Mouse (Mus musculus) neural tube, embryonic 13.5 days (tissue): ENCODE data around the gene Zfyve9. TPM values are rescaled to one million over a fixed set of nuclear protein-coding genes. Genes with fewer than 3 reads are reported as not detected.

Experiments used
- ATAC-seq: fragments of 200-750 bp; cut with Nextera tagmentation; 2 replicates; pipeline ENCODE4 v1.8.0; 2017; ENCODE audit warnings: low read depth, mild to moderate bottlenecking, moderate TSS enrichment, moderate library complexity
- H3K27ac ChIP-seq: fragments of 300-500 bp; sonication (generic); replicated peaks from 2 replicates; pipeline ENCODE4 v1.5.1; 2015; ENCODE audit warnings: moderate library complexity, mild to moderate bottlenecking, inconsistent platforms
- H3K27me3 ChIP-seq: fragments of 300-500 bp; sonication (generic); 2 replicates; pipeline ENCODE4 v1.6.1; 2015; ENCODE audit warnings: mild to moderate bottlenecking, inconsistent platforms
- H3K36me3 ChIP-seq: fragments of 300-500 bp; sonication (generic); 2 replicates; pipeline ENCODE4 v1.6.1; 2015; ENCODE audit warnings: mild to moderate bottlenecking, inconsistent platforms
- H3K4me1 ChIP-seq: fragments of 300-500 bp; sonication (generic); replicated peaks from 2 replicates; pipeline ENCODE4 v1.6.1; 2015; ENCODE audit warnings: inconsistent platforms
- H3K4me2 ChIP-seq: fragments of 300-500 bp; sonication (generic); 2 replicates; pipeline ENCODE4 v1.6.1; 2015; ENCODE audit warnings: inconsistent platforms, mild to moderate bottlenecking, moderate library complexity
- H3K4me3 ChIP-seq: fragments of 300-500 bp; sonication (generic); 2 replicates; pipeline ENCODE4 v1.5.1; 2015; ENCODE audit warnings: mild to moderate bottlenecking, inconsistent platforms
- H3K9ac ChIP-seq: fragments of 300-500 bp; sonication (generic); 2 replicates; pipeline ENCODE4 v1.6.1; 2015; ENCODE audit warnings: moderate library complexity, mild to moderate bottlenecking, inconsistent platforms
- H3K9me3 ChIP-seq: fragments of 300-500 bp; sonication (generic); 2 replicates; pipeline ENCODE4 v1.6.1; 2016; ENCODE audit warnings: inconsistent platforms
- WGBS: fragments of 180-500 bp; shearing (Covaris S2); methylation state at CpG from one replicate; pipeline ENCODE4 v1.1.7; 2015; 5-methylcytosine and 5-hydroxymethylcytosine counted together
- polyA plus RNA-seq: library from polyadenylated mRNA; unstranded; fragments of >200 nt; fragmentation: Nextera tagmentation; extraction: Ambion mirVana; gene quantifications from 2 replicates; pipeline ENCODE4 v1.2.1, GENCODE M21; 2015

Gene Zfyve9
- polyA plus RNA-seq, 1 experiment from 2014 or later = 5.1 TPM

DNA sequence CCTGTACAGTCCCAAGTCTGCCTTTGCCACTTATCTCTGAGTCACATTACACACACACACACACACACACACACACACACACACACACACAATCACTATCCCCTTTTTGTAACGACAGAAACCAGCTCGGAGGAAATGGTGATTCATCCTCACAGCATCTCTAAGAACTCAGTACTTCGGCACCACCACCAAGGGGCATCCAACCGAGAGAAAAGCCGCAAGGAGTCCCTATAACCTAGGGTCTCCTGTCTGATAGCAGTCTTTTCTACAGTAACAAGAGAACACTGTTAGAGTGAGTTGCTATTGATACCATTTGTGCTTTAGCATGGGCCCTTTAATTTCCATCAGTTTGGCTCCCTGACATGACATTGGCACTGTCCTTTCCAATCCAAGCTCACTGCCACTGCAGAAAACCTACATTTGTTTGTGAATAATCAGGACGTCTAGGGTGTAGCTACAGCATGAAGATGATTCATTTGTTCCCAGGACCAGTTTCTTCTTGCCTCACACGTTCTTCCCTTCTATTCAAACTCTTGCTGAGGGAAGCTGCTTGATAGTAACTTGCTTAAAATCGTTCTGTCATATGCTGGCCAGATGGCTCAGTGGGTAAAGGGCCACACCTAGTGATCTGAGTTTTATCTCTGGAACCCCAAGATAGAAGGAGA is 2.0 kb upstream of the Zfyve9 start:
- Histone ChIP-seq H3K27me3 (no peaks in the 10 kb centered on the region), H3K9me3 (no peaks in the 10 kb centered on the region), H3K9ac (no peak overlapping the region), H3K4me2 (no peak overlapping the region), H3K4me1 (peaks cover 12% of the 10 kb centered on the region), H3K4me3 (no peak overlapping the region), H3K36me3 (no peaks in the 10 kb centered on the region), H3K27ac (no peak overlapping the region)
- no peak for ATAC-seq
- 40% methylated on average over 8 of the region's 8 CpGs for WGBS

DNA sequence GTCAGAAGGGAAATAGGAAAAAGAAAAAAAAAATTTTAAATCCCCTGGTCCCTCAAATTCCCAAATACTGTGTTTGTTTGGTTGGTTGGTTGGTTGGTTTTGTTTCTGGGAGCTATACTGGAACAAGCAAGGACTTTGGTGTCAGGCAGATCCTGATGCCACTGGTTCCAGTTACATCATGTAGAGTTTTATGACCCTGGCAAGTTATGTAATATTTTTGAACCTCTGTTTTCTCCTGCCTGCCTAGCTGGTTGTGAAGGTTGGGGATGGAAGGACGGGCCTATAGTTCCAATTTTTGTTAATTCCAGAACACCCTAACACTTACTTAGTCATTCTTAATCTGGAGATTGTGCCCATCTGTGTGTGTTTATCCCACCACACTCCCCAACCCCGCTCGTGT is 998 bp upstream of the Zfyve9 start:
- Histone ChIP-seq H3K9me3 (no peaks in the 10 kb centered on the region), H3K27ac (no peak overlapping the region), H3K4me2 (peak overlapping the region; percentile 72), H3K9ac (no peak overlapping the region), H3K36me3 (no peaks in the 10 kb centered on the region), H3K27me3 (no peaks in the 10 kb centered on the region), H3K4me3 (peak overlapping the region; percentile 80; the same call in 1 of the 2 replicates), H3K4me1 (peaks cover 12% of the 10 kb centered on the region)
- ATAC-seq = no peak
- WGBS = 64% methylated on average over 3 of the region's 3 CpGs

DNA sequence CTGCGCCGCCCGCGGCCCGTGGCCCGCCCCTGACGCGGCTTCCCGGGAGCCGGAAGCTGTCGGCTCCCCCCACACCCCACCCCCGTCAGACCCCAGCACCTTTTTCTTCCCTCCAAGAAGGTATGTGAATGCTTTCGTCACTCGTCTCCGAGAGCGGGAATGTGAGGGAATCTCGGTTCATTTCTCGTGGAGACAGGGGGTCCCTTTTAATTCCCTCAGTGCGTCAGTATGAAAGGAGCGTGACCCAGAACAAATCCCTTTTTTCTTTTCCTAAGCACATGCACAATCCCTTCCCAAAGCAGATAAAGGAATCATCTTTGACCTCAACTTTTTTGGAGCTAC is 237 bp upstream of the Zfyve9 start:
- peak overlapping the region; percentile 80 for H3K4me3 ChIP-seq
- peak overlapping the region; percentile 95 for H3K9ac ChIP-seq
- H3K4me1 ChIP-seq = peaks cover 12% of the 10 kb centered on the region

DNA sequence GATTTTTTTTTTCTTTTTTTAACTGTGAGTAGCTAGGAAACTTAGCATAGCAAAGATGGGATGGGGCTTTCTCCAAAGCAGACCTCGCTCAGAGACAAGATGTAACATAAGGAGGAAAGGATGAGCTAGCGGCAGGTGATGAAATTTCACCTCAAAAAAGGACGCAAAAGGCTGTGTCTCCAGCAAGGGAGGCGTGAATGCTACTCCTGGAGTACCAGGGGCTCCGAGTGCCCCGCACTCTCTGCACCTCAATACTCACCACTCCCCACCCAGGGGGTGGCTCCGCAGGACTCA is 888 bp downstream of the Zfyve9 start:
- no peak for ATAC-seq
- WGBS = under 1% methylated on average over 7 of the region's 7 CpGs
- Histone ChIP-seq H3K4me2 (peak overlapping the region; percentile 72), H3K9me3 (no peaks in the 10 kb centered on the region), H3K36me3 (no peaks in the 10 kb centered on the region), H3K27me3 (no peaks in the 10 kb centered on the region), H3K9ac (peak overlapping the region; percentile 95), H3K4me1 (peaks cover 12% of the 10 kb centered on the region), H3K4me3 (peak overlapping the region; percentile 80), H3K27ac (peak overlapping the region; percentile 98)

More for the DNA sequence above, 237 bp upstream of the Zfyve9 start:
- H3K4me2 ChIP-seq = peak overlapping the region; percentile 72
- H3K27me3 ChIP-seq = no peaks in the 10 kb centered on the region
- under 1% methylated on average over 20 of the region's 20 CpGs for WGBS
- H3K9me3 ChIP-seq = no peaks in the 10 kb centered on the region
- no peaks in the 10 kb centered on the region for H3K36me3 ChIP-seq
- peak overlapping the region; percentile 98 for H3K27ac ChIP-seq
- no peak for ATAC-seq

DNA sequence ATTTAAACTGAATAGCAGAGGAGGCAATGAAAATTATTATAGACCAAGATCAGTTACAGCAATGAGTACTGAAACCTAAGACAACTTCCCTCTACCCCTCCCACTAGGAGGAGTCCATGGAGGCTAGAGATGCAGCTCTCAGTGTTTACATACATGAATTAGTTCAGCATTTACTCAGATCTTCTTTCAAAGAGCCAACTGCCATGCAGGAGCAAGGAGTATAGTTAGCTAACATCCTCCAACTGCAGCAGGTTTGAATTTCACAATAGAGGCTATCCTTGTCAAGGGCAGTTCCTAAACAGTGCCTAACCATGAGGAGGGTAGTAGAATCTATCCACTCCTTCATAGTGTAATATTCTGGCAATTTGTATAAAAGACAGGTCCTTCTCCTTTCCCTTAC is 12.1 kb downstream of the Zfyve9 start:
- Histone ChIP-seq H3K4me2 (no peak overlapping the region), H3K27me3 (no peaks in the 10 kb centered on the region), H3K9me3 (no peaks in the 10 kb centered on the region), H3K27ac (no peak overlapping the region), H3K36me3 (0 out of 2 replicates have a peak, but pooled peaks cover 4% of the 10 kb centered on the region), H3K4me1 (no peaks in the 10 kb centered on the region), H3K9ac (no peak overlapping the region), H3K4me3 (no peak overlapping the region)
- ATAC-seq = no peak

DNA sequence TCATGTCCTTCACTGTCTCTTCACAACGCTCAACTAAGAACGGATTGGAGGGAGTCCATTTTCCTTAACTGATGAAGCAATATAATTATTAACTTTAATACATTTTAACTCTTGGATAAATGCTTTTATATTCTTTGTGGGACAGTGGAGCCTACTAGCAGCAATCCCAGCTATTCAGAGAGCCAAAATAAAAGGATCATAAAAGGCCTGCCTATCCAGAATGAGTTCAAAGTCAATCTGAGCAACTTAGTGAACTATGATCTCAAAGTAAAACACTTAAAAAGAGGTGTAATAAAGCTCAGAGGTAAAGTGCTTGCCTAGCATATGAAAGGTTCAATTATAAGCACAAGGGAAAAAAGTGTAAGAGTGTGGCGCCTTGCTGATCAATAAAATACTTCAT is 21.0 kb downstream of the Zfyve9 start:
- Histone ChIP-seq H3K4me3 (no peak overlapping the region), H3K27me3 (no peaks in the 10 kb centered on the region), H3K36me3 (no peaks in the 10 kb centered on the region), H3K4me1 (no peaks in the 10 kb centered on the region), H3K27ac (no peak overlapping the region), H3K9ac (no peak overlapping the region), H3K4me2 (no peak overlapping the region), H3K9me3 (no peaks in the 10 kb centered on the region)
- WGBS = 96% methylated on average over 3 of the region's 3 CpGs
- ATAC-seq = no peak

DNA sequence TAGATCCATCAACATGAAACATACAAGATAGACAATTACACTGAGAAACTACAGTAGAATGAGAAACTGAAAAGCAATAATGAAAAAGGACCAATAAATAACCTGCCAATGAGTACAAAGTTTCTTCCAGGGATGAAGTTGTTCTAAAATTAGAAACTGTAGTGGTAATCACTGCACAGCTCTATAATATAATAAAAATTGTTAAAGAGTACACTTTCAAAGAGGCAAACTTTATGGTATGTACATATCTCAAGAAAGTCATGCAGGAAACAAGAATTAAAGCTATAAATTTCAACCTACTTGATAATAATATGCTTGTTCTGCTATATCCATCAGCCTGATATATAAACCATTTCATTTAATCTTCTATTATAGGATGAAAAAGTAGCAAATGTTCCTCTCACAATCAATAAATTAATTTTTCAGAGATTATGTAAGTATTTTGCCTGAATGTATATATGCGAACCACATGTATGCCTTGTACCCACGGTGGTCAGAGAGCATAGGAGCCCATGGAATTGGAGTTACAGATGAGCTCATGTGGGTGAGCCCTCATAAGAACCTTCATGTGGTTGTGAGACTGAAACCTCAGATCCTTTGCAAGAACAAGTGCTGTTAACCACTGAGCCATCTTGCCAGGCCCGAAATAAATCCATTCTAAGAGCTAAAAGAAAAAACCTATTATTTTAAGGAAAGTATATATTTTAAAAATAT is 34.3 kb downstream of the Zfyve9 start:
- H3K4me1 ChIP-seq = no peaks in the 10 kb centered on the region
- H3K27me3 ChIP-seq = no peaks in the 10 kb centered on the region
- H3K4me2 ChIP-seq = no peak overlapping the region
- H3K9me3 ChIP-seq = no peaks in the 10 kb centered on the region
- H3K4me3 ChIP-seq = no peak overlapping the region
- no peaks in the 10 kb centered on the region for H3K36me3 ChIP-seq
- no peak for ATAC-seq
- no peak overlapping the region for H3K27ac ChIP-seq
- WGBS = 88% methylated on average over 3 of the region's 3 CpGs
- no peak overlapping the region for H3K9ac ChIP-seq

DNA sequence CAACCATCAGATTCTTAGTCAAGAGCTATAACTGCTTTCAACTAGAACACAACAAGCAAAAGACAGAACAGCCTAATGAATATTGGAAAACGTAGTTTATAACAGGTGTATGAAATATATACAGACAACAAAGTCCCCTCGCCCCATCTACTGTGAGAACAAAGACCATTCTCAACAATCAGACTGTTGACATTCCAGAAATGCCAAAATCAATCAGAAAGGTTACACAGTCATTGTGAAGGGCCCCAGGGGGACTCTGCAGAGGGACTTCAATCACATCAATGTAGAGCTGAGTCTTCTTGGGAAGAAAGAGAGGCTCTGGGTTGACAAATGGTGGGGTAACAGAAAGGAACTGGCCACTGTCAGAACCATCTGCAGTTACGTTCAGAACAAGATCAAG is 49.0 kb downstream of the Zfyve9 start:
- 39% methylated on average over 3 of the region's 3 CpGs for WGBS
- H3K4me2 ChIP-seq = no peak overlapping the region
- H3K4me3 ChIP-seq = no peak overlapping the region
- H3K36me3 ChIP-seq = no peaks in the 10 kb centered on the region
- H3K27me3 ChIP-seq = no peaks in the 10 kb centered on the region
- H3K27ac ChIP-seq = no peak overlapping the region
- no peak for ATAC-seq
- 0 out of 2 replicates have a peak, but pooled peaks cover 4% of the 10 kb centered on the region for H3K4me1 ChIP-seq
- peaks cover 5% of the 10 kb centered on the region; the same call in 1 of the 2 replicates for H3K9me3 ChIP-seq
- no peak overlapping the region for H3K9ac ChIP-seq

DNA sequence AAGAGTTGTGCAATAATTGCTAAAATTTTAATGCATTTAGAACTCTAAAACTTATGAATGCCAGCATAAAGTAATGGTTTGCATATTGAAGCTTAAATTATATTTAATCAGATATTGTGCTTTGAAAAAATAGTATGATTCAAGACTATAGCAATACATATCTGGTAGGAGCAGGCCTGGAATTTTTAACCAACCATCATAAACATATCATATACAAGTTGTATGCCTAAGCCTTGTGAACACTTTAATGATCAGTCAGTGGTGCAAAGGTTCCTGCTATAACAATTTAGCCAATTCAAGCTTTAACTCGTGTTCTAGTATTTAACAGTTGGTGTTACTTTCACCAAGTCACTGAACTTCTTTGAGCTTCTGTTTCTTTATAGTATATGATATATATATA is 50.1 kb downstream of the Zfyve9 start:
- Histone ChIP-seq H3K27me3 (no peaks in the 10 kb centered on the region), H3K27ac (no peak overlapping the region), H3K9ac (no peak overlapping the region), H3K4me2 (no peak overlapping the region), H3K4me1 (0 out of 2 replicates have a peak, but pooled peaks cover 4% of the 10 kb centered on the region), H3K4me3 (no peak overlapping the region), H3K9me3 (peaks cover 5% of the 10 kb centered on the region; the same call in 1 of the 2 replicates), H3K36me3 (0 out of 2 replicates have a peak, but pooled peaks cover 2% of the 10 kb centered on the region)
- WGBS = 85% methylated on average over 1 of the region's 1 CpGs
- no peak for ATAC-seq

DNA sequence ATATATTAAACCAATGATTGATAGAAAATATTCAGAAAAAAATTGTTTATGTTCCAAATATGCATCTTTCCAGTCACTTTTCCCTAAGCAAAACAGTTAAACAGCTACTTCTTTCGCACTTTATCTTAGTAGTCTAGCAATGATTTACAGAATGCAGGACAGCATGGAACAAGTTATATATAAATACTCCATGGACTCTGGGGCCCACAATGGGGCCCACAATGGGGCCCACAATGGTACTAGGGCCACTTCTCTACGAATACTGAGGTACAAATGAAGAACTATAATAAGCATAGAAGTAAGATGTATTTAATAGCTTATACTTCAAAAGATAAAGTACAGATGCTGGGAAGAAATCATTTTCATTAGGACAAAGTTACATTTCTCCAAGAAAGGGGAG is 56.5 kb downstream of the Zfyve9 start:
- H3K4me2 ChIP-seq = no peak overlapping the region
- H3K4me1 ChIP-seq = no peaks in the 10 kb centered on the region
- H3K4me3 ChIP-seq = no peak overlapping the region
- WGBS = 91% methylated on average over 2 of the region's 2 CpGs
- no peak for ATAC-seq
- H3K9me3 ChIP-seq = no peaks in the 10 kb centered on the region
- peaks cover 19% of the 10 kb centered on the region for H3K36me3 ChIP-seq
- no peak overlapping the region for H3K27ac ChIP-seq
- H3K27me3 ChIP-seq = no peaks in the 10 kb centered on the region
- no peak overlapping the region for H3K9ac ChIP-seq

DNA sequence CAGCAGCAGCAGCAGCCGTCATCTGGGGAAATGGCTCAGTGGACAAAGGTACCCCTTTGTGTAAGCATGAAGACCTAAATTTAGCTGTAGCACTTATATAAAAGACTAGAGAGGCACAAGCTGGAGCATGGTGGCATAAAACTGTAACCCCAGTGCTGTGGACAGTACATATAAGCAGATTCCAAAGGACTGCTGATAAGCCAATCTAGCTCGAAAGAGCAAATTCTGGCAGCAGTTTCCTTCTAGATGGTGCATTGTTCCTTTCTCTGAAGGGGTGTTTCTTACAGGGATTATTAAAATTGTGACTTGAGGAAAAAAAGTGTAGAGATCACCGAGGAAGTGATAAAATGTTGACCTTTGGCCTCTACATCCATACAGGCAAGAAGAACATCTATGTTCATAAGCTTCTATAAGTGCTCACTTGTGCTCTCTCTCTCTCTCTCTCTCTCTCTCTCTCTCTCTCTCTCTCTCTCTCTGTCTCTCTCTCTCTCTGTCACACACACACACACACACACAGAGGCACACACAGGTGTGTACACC is 59.3 kb downstream of the Zfyve9 start:
- Histone ChIP-seq H3K4me2 (no peak overlapping the region), H3K36me3 (peaks cover 31% of the 10 kb centered on the region), H3K4me1 (no peaks in the 10 kb centered on the region), H3K4me3 (no peak overlapping the region), H3K9me3 (no peaks in the 10 kb centered on the region), H3K27me3 (no peaks in the 10 kb centered on the region), H3K27ac (no peak overlapping the region), H3K9ac (no peak overlapping the region)
- 84% methylated on average over 3 of the region's 3 CpGs for WGBS
- ATAC-seq = no peak

DNA sequence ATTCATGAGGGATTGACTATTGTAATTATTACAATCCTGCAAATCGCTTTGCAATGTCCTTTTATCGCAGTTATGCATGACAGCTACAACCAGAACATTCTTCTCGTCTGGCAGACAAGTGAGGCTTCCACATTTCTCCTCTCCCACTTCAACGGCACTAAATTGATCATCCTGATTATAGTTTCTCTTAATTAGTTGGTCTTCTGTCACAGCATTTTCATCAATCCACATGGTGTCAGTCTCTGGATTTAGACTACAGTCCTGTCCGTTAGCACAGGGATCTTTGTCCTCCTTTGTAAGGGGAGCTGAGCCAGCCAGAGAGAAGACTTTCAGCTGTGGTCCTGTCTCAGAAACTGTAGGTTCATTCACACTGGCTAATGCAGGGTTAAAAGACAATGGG is 61.2 kb downstream of the Zfyve9 start, which contains the start of gene 3110021N24Rik:
TSS of gene 3110021N24Rik (plus strand) at position 301 of the 400 bp plus-strand sequence.
- Histone ChIP-seq H3K27me3 (no peaks in the 10 kb centered on the region), H3K4me1 (no peaks in the 10 kb centered on the region), H3K9me3 (no peaks in the 10 kb centered on the region), H3K4me3 (no peak within 1 kb of the TSS), H3K9ac (no peak within 1 kb of the TSS), H3K4me2 (no peak within 1 kb of the TSS), H3K36me3 (peaks cover 24% of the 10 kb centered on the region), H3K27ac (no peak within 1 kb of the TSS)
- ATAC-seq = no peak
- WGBS = 87% methylated on average over 5 of the region's 5 CpGs
